Mouse (Mus musculus): ENCODE measurements around the gene Zfp704.

Gene Zfp704

DNA sequence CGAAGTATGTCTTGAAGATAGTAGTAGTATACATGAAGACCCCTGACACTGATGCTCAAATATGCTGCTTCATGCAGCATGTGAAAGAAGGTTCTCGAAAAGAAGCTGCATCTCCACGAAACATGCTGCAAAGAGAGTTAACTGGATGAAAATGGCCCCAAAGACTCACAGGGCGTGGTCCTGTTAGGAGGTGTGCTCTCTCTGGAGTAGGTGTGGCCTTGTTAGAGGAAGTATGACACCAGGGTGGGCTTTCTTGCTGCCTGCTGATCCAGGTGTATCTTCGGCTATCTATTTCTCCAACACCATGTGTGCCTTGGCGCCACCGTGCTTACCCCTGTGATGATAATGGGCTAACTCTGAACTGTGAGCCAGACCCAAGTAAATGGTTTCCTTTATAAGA lies 90.9 kb downstream of the Zfp704 start:
- DNase-seq (ENCODE audit: low read depth, low spot score) = no peak

DNA sequence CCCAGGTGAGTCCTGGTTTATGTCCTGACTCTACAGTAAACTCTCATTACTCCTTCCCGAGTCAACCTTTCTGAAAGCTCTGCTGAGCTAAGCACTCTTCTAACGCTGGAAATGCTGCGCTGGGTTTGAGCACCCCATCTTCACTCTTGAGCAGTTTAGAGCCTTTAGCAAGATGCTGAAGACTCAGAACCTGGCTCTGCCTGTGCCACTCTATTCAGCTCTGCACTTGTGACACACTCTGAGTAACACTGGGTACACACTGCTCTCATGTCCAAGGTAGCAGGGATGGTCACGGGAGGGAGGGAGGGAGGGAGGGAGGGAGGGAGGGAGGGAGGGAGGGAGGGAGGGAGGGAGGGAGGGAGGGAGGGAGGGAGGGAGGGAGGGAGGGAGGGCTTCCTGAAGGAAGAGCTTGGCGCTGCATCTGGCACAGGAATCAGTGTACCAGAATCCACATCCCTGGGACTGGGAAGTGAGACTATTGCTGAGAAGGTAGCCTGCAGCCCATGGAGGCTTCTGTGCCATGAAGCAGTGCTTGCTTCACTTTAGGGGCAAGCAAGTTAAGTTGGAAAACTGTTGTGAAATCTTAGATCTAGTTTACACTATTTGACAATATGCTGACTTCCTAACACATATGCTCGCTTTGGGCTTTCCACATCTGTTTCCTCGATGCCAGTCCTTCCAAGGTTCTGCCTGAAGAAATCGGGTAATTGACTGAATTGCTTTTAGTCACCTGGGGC lies 93.6 kb downstream of the Zfp704 start:
- DNase-seq (ENCODE audit: low read depth, low spot score) = no peak

DNA sequence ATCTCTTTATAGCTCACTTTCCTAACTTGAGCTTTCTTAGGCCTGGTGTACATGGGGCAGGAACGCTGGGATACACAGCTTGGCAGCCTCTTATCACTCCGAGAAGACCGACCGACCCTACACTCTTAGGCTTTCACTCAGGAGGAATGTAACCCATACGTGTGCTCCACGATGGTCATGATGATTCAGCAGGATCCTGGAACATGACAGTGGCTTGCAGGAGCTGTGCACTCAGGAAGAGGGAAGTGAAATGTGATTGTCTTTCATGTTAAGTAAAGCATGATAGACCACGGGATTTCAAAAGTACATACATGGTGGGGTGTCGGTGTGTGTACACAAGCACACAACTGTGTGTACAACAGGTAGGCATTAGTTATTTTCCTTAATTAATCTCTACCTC lies 94.4 kb downstream of the Zfp704 start:
- no peak for DNase-seq (ENCODE audit: low read depth, low spot score)

GRCm38 (mm10) chr3:9513703-9514110 lies 96.2 kb downstream of the Zfp704 start:
- no peak for DNase-seq (ENCODE audit: low read depth, low spot score)

DNA sequence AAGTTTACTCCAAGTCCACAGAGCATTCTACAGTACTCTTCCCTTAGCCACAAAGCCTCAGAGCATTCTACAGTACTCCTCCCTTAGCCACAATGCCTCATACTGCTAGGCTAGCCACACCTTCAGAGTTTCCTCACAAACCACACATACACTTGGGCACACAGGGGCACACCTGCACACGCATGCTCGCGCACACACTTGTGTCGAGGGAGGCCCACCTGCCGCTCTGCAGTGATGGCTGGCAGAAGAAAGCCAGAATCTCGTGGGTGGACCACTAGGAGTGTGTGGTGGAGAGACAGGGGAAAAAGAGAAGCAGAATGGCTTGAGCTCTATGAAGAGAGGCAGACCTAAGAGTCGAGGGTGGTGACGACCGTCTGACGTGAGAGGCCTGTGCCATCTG lies 97.7 kb downstream of the Zfp704 start:
- no peak for DNase-seq (ENCODE audit: low read depth, low spot score)

DNA sequence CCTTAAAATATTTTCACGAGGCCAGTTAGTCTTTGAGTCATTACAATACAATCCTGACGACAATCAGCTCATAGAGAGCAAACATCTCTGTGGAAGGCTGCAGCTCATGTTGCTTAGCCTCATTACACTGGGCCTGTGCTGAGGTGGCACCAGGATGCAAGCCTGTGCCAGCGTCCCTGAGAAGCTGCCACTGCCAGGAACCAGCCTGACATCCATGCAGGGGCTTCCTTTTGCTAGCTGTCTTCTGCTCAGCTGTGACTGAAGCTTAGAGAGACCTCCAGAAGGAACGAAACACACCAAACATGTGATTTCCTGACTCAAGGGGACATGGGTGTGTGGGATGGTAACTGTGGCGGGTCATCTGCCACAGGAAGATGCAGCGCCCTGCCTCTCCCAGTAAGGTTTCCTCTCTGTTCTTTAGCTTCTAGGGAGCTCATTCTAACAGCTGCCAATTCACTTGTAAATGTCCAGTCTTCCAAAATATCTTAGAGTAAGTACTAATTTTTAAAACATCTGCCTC lies 104.1 kb downstream of the Zfp704 start:
- no peak for DNase-seq (ENCODE audit: low read depth, low spot score)

GRCm38 (mm10) chr3:9504371-9504770 lies 105.5 kb downstream of the Zfp704 start:
- DNase-seq (ENCODE audit: low read depth, low spot score) = no peak

- no peak for DNase-seq (ENCODE audit: low read depth, low spot score)
These were observed 109.2 kb downstream of the Zfp704 start for GRCm38 (mm10) chr3:9500725-9501124.

DNA sequence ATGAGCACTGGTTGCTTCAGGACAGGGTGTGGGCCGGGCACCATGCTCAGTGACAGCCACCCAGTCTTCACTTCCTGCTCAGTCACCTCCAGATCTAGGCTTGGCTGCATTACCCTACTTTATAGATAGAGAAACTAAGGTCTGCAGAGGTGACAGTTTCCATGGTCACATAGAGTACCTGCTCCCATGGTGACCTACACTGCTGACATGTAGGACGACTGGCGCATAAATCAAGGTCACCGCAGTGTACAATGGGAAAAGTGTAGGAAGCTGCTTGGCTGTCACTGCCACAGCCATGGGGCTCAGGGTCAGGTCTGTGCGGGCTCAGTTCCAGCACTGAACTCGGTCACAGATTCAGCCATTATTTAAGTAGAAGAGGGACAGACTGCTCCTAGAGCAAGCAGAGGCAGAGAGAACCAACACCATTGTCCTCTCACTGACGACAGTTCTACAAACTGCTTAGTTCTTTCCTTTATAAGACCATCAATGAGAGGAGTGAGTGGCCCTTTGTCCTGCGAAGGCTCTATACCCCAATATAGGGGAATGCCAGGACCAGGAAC lies 109.8 kb downstream of the Zfp704 start:
- DNase-seq (ENCODE audit: low read depth, low spot score) = peak; percentile 4

DNA sequence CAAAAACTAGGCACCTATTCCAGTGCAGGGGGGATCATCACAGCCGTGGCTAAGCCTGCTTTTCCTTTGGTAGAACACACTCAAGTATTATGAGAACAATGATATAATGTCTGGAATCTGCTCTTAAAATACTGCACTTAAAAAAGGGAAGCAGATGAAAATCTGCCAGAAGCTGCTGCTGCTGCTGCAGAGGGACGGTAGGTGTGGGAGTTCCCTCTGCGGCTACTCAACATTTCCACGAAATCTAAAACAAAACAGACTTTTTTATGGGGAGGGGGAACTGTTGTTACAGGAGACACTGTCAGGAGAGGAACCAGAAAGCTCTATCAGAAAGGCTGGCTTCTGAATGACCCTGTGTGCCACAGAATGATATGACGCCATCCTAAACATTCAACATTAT lies 110.4 kb downstream of the Zfp704 start:
- DNase-seq (ENCODE audit: low read depth, low spot score) = no peak

- no peak for DNase-seq (ENCODE audit: low read depth, low spot score)
These were observed 112.6 kb downstream of the Zfp704 start for GRCm38 (mm10) chr3:9497260-9497659.

GRCm38 (mm10) chr3:9491766-9492283 lies 118.1 kb downstream of the Zfp704 start:
- DNase-seq (ENCODE audit: low read depth, low spot score) = no peak

GRCm38 (mm10) chr3:9487644-9488043 lies 122.2 kb downstream of the Zfp704 start:
- DNase-seq (ENCODE audit: low read depth, low spot score) = no peak

DNA sequence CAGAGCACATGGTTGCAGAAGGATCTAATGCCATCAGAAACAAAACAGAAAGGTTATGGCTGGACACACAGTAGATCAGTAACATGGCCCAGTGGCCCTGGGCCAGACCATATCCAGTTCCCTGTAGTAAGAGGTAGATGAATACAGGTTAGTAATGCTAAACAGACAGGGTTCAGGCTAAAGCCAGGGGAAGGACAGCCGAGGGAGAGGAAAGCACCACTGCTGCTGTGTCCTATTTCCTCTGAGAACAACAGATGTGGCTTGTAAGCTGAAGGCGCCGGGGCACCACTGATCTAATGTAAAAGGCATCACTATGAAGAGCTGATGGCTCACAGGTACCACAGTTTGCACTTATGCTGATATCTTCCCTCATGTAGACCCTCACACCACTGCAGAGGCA lies 124.4 kb downstream of the Zfp704 start:
- DNase-seq (ENCODE audit: low read depth, low spot score) = no peak

- no peak for DNase-seq (ENCODE audit: low read depth, low spot score)
These were observed 127.9 kb downstream of the Zfp704 start for GRCm38 (mm10) chr3:9481956-9482355.

DNA sequence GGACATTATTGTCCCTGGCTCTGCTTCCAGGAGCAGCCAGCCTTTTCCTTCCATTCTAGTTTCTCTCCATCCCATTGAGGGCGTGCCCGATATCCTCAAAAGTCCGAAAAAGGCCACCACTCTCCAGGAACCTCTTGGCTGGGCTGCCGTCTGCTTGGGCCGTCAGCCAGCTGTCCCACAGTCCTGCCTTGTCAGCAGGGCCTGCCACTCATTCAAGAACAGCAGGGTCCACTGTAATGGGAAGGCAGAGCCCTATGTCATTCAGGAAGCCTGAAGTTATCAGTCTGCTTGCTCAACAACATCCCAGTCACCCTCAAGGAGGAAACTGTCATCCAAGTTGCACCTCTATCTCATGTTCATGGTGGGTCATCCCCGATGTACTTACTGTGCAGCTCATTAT lies 128.5 kb downstream of the Zfp704 start:
- no peak for DNase-seq (ENCODE audit: low read depth, low spot score)

- no peak for DNase-seq (ENCODE audit: low read depth, low spot score)
These were observed 128.9 kb downstream of the Zfp704 start for GRCm38 (mm10) chr3:9480936-9481335.

DNA sequence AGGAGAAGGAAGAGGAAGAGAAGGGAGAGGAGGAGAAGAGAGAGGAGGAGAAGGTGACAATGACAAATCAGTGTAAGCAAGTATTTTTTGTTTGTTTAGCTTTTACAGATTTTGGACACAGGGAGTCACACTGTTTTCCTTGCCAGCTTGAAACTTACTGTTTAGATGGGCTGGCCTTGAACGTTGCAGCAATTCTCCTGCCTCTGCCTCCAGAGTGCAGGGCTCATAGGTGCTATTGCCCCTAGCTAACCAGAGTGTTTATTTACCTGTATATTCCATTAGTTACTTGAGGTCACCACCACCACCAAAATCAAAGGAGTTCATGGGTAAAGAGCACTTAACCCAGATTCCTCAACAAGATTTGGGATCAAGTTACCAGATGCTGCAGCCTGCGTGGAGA lies 132.5 kb downstream of the Zfp704 start:
- no peak for DNase-seq (ENCODE audit: low read depth, low spot score)

DNA sequence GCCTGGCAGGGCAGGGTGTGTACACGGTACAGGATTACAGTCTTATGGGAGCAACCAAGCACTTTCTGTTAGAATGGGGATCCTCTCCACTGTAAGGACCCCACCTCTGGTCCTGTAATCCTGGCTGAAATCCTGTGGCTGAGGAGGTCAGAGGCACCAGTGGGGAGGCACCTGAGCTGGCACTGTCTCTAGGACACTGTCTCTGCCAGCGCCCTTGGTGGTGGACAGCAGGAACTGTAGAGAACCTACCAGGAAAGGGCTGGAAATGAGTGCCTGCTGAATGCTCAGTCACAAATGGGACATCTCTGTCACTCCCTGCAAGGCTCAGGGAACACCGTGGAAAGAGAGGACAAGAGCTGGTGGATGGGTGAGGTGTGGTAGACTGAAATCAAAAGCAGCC lies 133.5 kb downstream of the Zfp704 start:
- DNase-seq (ENCODE audit: low read depth, low spot score) = no peak

GRCm38 (mm10) chr3:9475501-9475900 lies 134.4 kb downstream of the Zfp704 start:
- no peak for DNase-seq (ENCODE audit: low read depth, low spot score)

GRCm38 (mm10) chr3:9474331-9474730 lies 135.6 kb downstream of the Zfp704 start:
- no peak for DNase-seq (ENCODE audit: low read depth, low spot score)

- DNase-seq (ENCODE audit: low read depth, low spot score) = peak; percentile 41
These were observed 143.6 kb downstream of the Zfp704 start for GRCm38 (mm10) chr3:9466287-9466686.

DNA sequence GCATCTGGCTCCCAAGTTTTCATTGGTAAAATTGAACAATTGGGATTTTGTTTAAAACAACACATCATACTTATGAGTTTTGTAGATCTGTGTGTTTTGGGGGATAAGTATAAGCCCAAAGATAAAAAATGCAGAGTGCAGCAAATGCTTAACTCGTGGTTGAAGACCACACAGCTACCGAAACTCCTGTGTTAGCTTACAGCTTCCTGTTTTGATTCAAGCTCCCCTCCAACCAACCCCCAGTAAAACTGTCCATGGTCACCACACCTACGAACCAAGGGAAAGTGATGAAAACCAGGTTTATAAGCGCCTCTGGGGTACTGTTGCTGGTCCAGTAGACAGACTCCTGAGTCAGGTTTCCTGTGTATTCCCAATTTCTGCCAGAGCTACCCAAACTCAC lies 144.2 kb downstream of the Zfp704 start:
- no peak for DNase-seq (ENCODE audit: low read depth, low spot score)
